Mouse (Mus musculus) skeletal muscle tissue, postnatal 0 days (tissue): ENCODE measurements around the gene Nxnl1. TPM values are rescaled to one million over a fixed set of nuclear protein-coding genes. Genes with fewer than 3 reads are reported as not detected.

ENCODE experiments used
- polyA plus RNA-seq: library from polyadenylated mRNA; unstranded; fragments of >200 nt; fragmentation: Nextera tagmentation; extraction: Ambion mirVana; gene quantifications from 2 replicates; pipeline ENCODE4 v1.2.1, GENCODE M21; 2015

The Nxnl1 gene
- polyA plus RNA-seq: 0.38 and 0.40 TPM in 2 replicates

GRCm38 (mm10) chr8:71566501-71566900, at the start of gene Nxnl1:
Gene Nxnl1 (minus strand): TSS chr8:71566601.

GRCm38 (mm10) chr8:71610822-71611651, 44.6 kb upstream of the Nxnl1 start, which contains the start of gene Colgalt1:
Gene Colgalt1 (plus strand): TSS chr8:71610998.

GRCm38 (mm10) chr8:71597451-71597850, 31.1 kb upstream of the Nxnl1 start, which contains the start of gene Fam129c:
Gene Fam129c (plus strand): TSS chr8:71597648.

GRCm38 (mm10) chr8:71591471-71592373, 25.3 kb upstream of the Nxnl1 start, which contains the start of gene Pgls:
Gene Pgls (plus strand): TSS chr8:71592176.

DNA sequence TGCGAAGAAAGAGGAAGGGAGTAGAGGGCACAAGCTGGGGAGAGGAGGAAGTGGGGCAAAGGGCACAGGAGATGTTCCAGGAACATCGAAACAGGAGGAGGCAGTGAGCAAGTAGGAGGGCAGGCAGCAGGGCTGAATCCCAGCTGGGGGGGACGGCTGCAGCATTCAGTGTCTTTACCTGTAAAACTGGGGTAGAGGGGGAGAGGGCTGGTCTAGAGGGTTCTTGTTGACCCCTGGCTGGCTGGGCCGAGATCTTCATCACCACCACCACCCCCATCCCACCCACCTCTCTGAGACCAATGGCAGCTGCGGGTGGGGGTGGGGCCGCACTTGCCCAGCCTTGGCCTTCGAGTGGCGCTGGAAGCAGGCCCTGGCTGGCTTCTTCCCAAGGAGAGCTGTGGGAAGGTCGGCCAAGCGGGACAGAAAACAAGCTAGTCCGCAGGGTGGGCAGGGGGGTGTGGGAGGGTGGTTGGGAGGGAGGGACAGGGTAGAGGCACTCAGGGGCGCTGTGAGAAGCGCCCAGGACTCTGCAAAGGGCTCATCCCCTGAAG, 2.1 kb upstream of the Nxnl1 start, which contains the start of gene Slc27a1:
Gene Slc27a1, plus strand, starts transcription at position 496 of the 551 bp plus-strand sequence.

GRCm38 (mm10) chr8:71558071-71558957, 8.1 kb downstream of the Nxnl1 start, which contains the start of gene Tmem221:
Gene Tmem221 (minus strand): TSS chr8:71558871.

GRCm38 (mm10) chr8:71542632-71543343, 23.6 kb downstream of the Nxnl1 start, which contains the start of gene Mvb12a:
Gene Mvb12a (plus strand): TSS chr8:71542922.

GRCm38 (mm10) chr8:71537028-71537867, 29.2 kb downstream of the Nxnl1 start, which contains the start of gene Bst2:
Gene Bst2 (minus strand): TSS chr8:71537456.

DNA sequence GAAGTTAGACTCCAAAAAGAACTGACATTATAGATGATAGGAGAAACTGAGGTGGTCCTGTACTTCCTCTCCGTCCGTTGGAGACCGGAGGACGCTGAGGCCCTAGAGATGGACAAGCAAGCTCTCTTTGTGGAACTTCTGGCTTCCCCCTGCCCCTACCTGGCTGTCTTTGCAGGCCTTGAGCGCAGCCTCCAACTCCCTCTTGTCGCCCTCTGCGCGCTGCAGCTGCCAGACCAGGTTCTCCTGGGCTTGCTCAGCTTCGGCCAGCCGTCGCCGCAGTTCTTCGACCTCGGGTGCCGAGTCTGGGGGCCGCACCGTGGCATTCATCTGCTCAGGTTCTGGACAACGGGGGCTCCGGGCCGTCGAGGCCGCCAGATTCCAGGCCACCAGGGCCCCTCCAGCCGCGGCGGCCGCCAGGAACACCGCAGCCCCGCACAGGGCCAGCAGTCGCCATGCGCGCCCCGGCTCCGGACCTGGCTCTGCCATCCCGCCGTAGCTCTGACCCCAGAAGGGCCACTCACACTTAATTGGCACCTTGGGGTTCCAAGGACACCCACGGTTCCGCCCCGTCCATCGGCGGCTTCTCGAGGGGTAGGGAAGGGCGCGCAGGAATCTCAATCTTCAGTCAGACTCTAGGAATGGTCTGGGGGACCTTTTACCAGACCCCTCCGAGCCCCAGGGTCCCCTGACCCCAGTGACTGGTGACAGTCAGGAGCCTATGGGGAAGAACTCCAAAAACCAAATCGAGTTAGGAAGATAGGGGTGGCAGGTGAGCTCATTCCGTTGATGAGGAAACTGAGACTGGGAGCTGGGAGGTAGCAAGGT, 41.0 kb downstream of the Nxnl1 start, which contains the start of gene Ccdc194:
Gene Ccdc194, minus strand, starts transcription at position 486 of the 825 bp plus-strand sequence.

DNA sequence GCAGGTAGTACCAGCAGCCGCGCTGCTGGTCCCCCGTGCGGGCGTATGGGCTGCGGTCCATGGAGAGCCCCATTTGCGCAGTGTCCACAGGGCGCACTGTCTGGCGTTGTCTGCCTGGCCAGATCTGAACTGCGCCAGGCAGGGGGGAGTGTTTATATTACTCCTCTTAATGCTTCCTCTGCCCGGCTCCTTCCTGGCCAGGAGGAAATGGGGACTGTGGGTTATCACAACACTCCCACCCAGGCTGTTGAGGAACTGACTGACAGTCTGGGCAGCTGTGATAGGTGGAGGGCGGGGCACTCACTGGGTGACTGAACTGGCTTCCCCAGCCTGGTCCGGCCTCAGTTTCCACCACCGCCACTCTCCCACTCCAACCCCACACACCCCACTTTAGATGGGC, 54.8 kb downstream of the Nxnl1 start, which contains the start of gene Plvap:
Gene Plvap, minus strand, starts transcription at position 109 of the 400 bp plus-strand sequence.

Other genes with a start within 250 kb of the Nxnl1 start
- 106 and 119 TPM in 2 replicates for gene Use1, start 199.8 kb downstream of the Nxnl1 start, polyA plus RNA-seq
- 4.9 and 6.7 TPM in 2 replicates for gene Ocel1, start 195.3 kb downstream of the Nxnl1 start, polyA plus RNA-seq
- gene Nr2f6, start 184.6 kb downstream of the Nxnl1 start, polyA plus RNA-seq: 27.5 and 32.7 TPM in 2 replicates
- gene Ushbp1, start 170.8 kb downstream of the Nxnl1 start, polyA plus RNA-seq: 14.4 and 14.5 TPM in 2 replicates
- gene Babam1, start 169.7 kb downstream of the Nxnl1 start, polyA plus RNA-seq: 64.8 and 75.1 TPM in 2 replicates
- 5.9 and 6.0 TPM in 2 replicates for gene Ankle1, start 160.6 kb downstream of the Nxnl1 start, polyA plus RNA-seq
- gene Abhd8, start 102.9 kb downstream of the Nxnl1 start, polyA plus RNA-seq: 39.0 and 41.2 TPM in 2 replicates
- gene Mrpl34, start 101.6 kb downstream of the Nxnl1 start, polyA plus RNA-seq: 94.6 and 97.7 TPM in 2 replicates
- gene Dda1, start 97.4 kb downstream of the Nxnl1 start, polyA plus RNA-seq: 48.3 and 57.9 TPM in 2 replicates
- 1.3 and 2.4 TPM in 2 replicates for gene Ano8, start 80.6 kb downstream of the Nxnl1 start, polyA plus RNA-seq
- gene Gtpbp3, start 78.5 kb downstream of the Nxnl1 start, polyA plus RNA-seq: 7.5 and 9.5 TPM in 2 replicates
- 21.9 and 33.3 TPM in 2 replicates for gene Plvap, start 54.8 kb downstream of the Nxnl1 start, polyA plus RNA-seq
- gene Ccdc194, start 40.9 kb downstream of the Nxnl1 start, polyA plus RNA-seq: 0.33 and 0.57 TPM in 2 replicates
- 57.6 and 67.3 TPM in 2 replicates for gene Bst2, start 29.1 kb downstream of the Nxnl1 start, polyA plus RNA-seq
- gene Mvb12a, start 23.7 kb downstream of the Nxnl1 start, polyA plus RNA-seq: 47.7 and 53.4 TPM in 2 replicates
- gene Tmem221, start 7.7 kb downstream of the Nxnl1 start, polyA plus RNA-seq: 0.21 and 0.48 TPM in 2 replicates
- gene Slc27a1, start 2.3 kb upstream of the Nxnl1 start, polyA plus RNA-seq: 50.7 and 177 TPM in 2 replicates
- 159 and 188 TPM in 2 replicates for gene Pgls, start 25.6 kb upstream of the Nxnl1 start, polyA plus RNA-seq
- gene Fam129c, start 31.0 kb upstream of the Nxnl1 start, polyA plus RNA-seq: 0.96 and 1.2 TPM in 2 replicates
- gene Colgalt1, start 44.4 kb upstream of the Nxnl1 start, polyA plus RNA-seq: 44.7 and 50.8 TPM in 2 replicates
- gene Unc13a, start 105.2 kb upstream of the Nxnl1 start, polyA plus RNA-seq: 0.12 and 0.35 TPM in 2 replicates
- 3.2 and 4.6 TPM in 2 replicates for gene Jak3, start 109.7 kb upstream of the Nxnl1 start, polyA plus RNA-seq
- 0.77 and 0.85 TPM in 2 replicates for gene Insl3, start 122.6 kb upstream of the Nxnl1 start, polyA plus RNA-seq
- 4.2 and 4.9 TPM in 2 replicates for gene B3gnt3, start 135.2 kb upstream of the Nxnl1 start, polyA plus RNA-seq
- gene Fcho1, start 159.1 kb upstream of the Nxnl1 start, polyA plus RNA-seq: 0.53 and 1.9 TPM in 2 replicates